Mouse (Mus musculus): ENCODE data around the gene Pigs. TPM values are rescaled to one million over a fixed set of nuclear protein-coding genes. Genes with fewer than 3 reads are reported as not detected.

Pigs gene
- total and polyA plus RNA-seq, 3 experiments: 26.3 to 65.4 (median 53.1) TPM

DNA sequence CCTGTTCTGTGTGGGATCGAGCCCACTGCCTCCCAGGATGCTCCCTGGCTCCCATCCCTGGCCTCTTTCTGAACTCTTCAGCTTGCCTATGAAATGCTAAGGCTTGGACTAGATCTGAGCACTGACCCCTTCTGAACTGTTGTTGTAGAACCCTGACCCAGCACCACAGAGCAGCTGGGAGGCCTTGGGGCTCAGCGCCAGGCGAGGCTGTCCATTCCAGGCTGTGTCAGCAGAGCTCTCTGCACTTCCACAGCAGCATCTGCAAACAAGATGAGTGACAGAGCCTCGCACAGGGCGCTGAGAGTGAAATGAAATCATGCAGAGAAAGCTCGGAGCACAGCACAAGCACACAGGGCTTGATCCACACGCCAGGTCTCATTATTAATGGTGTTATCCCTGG, 44.4 kb downstream of the Pigs start:
- Histone ChIP-seq H3K36me3 (replicated peaks in 1 of 2; ENCODE audit: control insufficient read depth in 1 of 2, insufficient read depth in 1 of 2, low read length in 1 of 2) (no peaks in the 10 kb centered on the region), H3K9me3 (replicated peaks; ENCODE audit: low read length) (no peaks in the 10 kb centered on the region), H3K79me2 (replicated peaks; ENCODE audit: control insufficient read depth, extremely low read depth, insufficient read depth, poor library complexity, severe bottlenecking) (no peaks in the 10 kb centered on the region), H3K27ac (ENCODE audit: insufficient read depth, low read depth) (no peak overlapping the region), H3K4me3 (replicated peaks in 1 of 3; ENCODE audit: low read depth in 2 of 3, low read length in 2 of 3, poor library complexity in 1 of 3) (no peak overlapping the region), H3K27me3 (replicated peaks) (peaks cover 41% of the 10 kb centered on the region), H3K4me1 (ENCODE audit: control insufficient read depth in 1 of 2, insufficient read depth in 2 of 2) (peaks cover 2 to 18% of the 10 kb centered on the region in 2 experiments; a peak in 3 of 4 replicates), H3K9ac (ENCODE audit: insufficient read depth, low read depth) (no peak overlapping the region), H3K4me2 (ENCODE audit: insufficient read depth, low read depth, poor library complexity, severe bottlenecking) (no peak overlapping the region)
- in situ Hi-C loops (cut with MboI; ENCODE audit: low pct_ligation_motif_present, low pct_unique_long_range_greater_than_20kb, low sequenced_read_pairs) (no loop called here), dilution Hi-C loops (cut with MboI; ENCODE audit: extremely low pct_ligation_motif_present, extremely low pct_unique_long_range_greater_than_20kb, low sequenced_read_pairs) (no loop called here)
- DNase-seq (ENCODE audit: extremely low read depth): no peak
- TF ChIP-seq MEF2A (IDR thresholded peaks at IDR 0.05; ENCODE audit: borderline replicate concordance, low read depth, low read length) (no peak), ZKSCAN1 (IDR thresholded peaks at IDR 0.05; ENCODE audit: borderline replicate concordance, low read depth, low read length) (no peak), KAT2A (IDR thresholded peaks at IDR 0.05; ENCODE audit: insufficient replicate concordance, low read length) (no peak), GABPA (IDR thresholded peaks at IDR 0.05; ENCODE audit: insufficient replicate concordance, low read depth, low read length) (no peak), POLR2AphosphoS2 (IDR thresholded peaks at IDR 0.05; ENCODE audit: low read depth, low read length) (no peak), MYC (IDR thresholded peaks at IDR 0.05; ENCODE audit: low read depth, low read length) (no peak), TCF12 (IDR thresholded peaks at IDR 0.05; ENCODE audit: low read depth, low read length) (no peak), JUN (IDR thresholded peaks at IDR 0.05; ENCODE audit: insufficient read depth, low read depth, low read length) (no peak), EP300 (IDR thresholded peaks at IDR 0.05; ENCODE audit: low read length) (no peak), ETS1 (conservative IDR thresholded peaks at IDR 0.05; ENCODE audit: low read depth, low read length) (no peak), NRF1 (IDR thresholded peaks at IDR 0.05; ENCODE audit: low read depth, low read length) (no peak)

DNA sequence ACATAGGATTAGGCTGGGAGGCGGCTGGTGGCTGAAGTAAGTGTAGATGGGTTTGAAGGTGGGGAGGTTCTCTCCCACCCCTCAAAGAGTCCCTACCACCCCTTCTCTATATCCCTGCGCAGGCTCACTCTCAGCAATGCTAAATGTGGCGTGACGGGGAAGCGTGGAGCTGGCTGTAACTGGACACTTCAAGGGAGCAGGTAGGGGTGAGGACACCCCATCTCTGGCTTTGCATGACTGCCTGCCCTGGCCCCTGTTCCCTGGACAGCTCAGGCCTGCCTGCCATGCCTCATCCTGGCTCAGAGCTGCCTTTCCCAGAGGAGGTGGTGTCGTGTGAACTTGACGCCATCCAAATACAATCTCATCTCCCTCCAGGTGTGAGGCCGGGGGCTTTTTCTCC, 45.9 kb downstream of the Pigs start:
- Histone ChIP-seq H3K9me3 (replicated peaks; ENCODE audit: low read length) (no peaks in the 10 kb centered on the region), H3K36me3 (replicated peaks in 1 of 2; ENCODE audit: control insufficient read depth in 1 of 2, insufficient read depth in 1 of 2, low read length in 1 of 2) (no peaks in the 10 kb centered on the region), H3K4me1 (ENCODE audit: control insufficient read depth in 1 of 2, insufficient read depth in 2 of 2) (peaks cover 2 to 18% of the 10 kb centered on the region in 2 experiments; a peak in 3 of 4 replicates), H3K9ac (ENCODE audit: insufficient read depth, low read depth) (no peak overlapping the region), H3K27ac (ENCODE audit: insufficient read depth, low read depth) (no peak overlapping the region), H3K79me2 (replicated peaks; ENCODE audit: control insufficient read depth, extremely low read depth, insufficient read depth, poor library complexity, severe bottlenecking) (no peaks in the 10 kb centered on the region), H3K4me3 (replicated peaks in 1 of 3; ENCODE audit: low read depth in 2 of 3, low read length in 2 of 3, poor library complexity in 1 of 3) (no peak overlapping the region), H3K4me2 (ENCODE audit: insufficient read depth, low read depth, poor library complexity, severe bottlenecking) (no peak overlapping the region), H3K27me3 (replicated peaks) (peaks cover 39% of the 10 kb centered on the region)
- in situ Hi-C loops (cut with MboI; ENCODE audit: low pct_ligation_motif_present, low pct_unique_long_range_greater_than_20kb, low sequenced_read_pairs): no loop called here
- no peak for TF ChIP-seq ZC3H11A (IDR thresholded peaks at IDR 0.05; ENCODE audit: low read depth, low read length)
- dilution Hi-C loops (cut with MboI; ENCODE audit: extremely low pct_ligation_motif_present, extremely low pct_unique_long_range_greater_than_20kb, low sequenced_read_pairs): no loop called here
- DNase-seq (ENCODE audit: extremely low read depth): no peak

DNA sequence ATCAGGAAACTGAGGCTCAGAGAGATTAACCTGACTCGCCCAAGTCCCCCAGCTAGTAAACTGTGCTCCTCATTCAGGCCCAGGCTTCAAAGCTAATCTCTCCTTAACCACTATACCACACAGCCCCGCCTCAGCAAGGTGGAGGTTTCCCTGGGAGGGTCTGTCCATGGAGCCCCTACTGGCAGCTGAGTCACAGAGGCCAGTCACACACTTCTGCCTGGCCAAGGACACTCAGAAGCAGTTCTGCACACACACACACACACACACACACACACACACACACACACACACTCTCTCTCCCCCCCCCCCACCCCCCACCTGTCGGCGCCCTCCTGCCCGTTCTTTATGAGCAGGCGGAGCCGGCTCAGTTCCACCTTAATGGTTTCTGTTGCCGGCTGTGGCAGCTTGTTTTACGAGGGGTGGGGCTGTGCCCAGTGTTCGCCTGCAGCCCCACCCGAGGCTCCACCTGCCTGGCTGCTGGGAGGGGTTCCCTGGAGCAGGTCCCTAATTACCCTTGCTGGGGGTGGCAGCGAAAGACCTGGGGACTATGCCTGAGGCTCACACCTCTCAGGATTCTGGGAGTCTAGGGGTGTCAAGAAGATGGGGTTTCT, 49.4 kb downstream of the Pigs start:
- no peak overlapping the region for H3K27ac ChIP-seq (ENCODE audit: insufficient read depth, low read depth)
- H3K4me1 ChIP-seq (ENCODE audit: control insufficient read depth in 1 of 2, insufficient read depth in 2 of 2): peaks cover 4 to 27% of the 10 kb centered on the region in 2 experiments
- no peak overlapping the region for H3K9ac ChIP-seq (ENCODE audit: insufficient read depth, low read depth)
- in situ Hi-C loops (cut with MboI; ENCODE audit: low pct_ligation_motif_present, low pct_unique_long_range_greater_than_20kb, low sequenced_read_pairs) (no loop called here), dilution Hi-C loops (cut with MboI; ENCODE audit: extremely low pct_ligation_motif_present, extremely low pct_unique_long_range_greater_than_20kb, low sequenced_read_pairs) (no loop called here)
- no peak overlapping the region for H3K4me3 ChIP-seq (replicated peaks in 1 of 3; ENCODE audit: low read depth in 2 of 3, low read length in 2 of 3, poor library complexity in 1 of 3)
- no peaks in the 10 kb centered on the region for H3K36me3 ChIP-seq (replicated peaks in 1 of 2; ENCODE audit: control insufficient read depth in 1 of 2, insufficient read depth in 1 of 2, low read length in 1 of 2)
- no peaks in the 10 kb centered on the region for H3K79me2 ChIP-seq (replicated peaks; ENCODE audit: control insufficient read depth, extremely low read depth, insufficient read depth, poor library complexity, severe bottlenecking)
- peaks cover 29% of the 10 kb centered on the region for H3K27me3 ChIP-seq (replicated peaks)
- no peak overlapping the region for H3K4me2 ChIP-seq (ENCODE audit: insufficient read depth, low read depth, poor library complexity, severe bottlenecking)
- TF ChIP-seq NELFE (IDR thresholded peaks at IDR 0.05; ENCODE audit: low read depth, low read length) (no peak), KAT2A (IDR thresholded peaks at IDR 0.05; ENCODE audit: insufficient replicate concordance, low read length) (no peak), USF1 (IDR thresholded peaks at IDR 0.05; ENCODE audit: low read depth, low read length) (no peak)
- H3K9me3 ChIP-seq (replicated peaks; ENCODE audit: low read length): no peaks in the 10 kb centered on the region
- no peak for DNase-seq (ENCODE audit: extremely low read depth)

Measured in CH12.LX (cell line).